Mouse (Mus musculus): ENCODE results near the gene Gp9.

- no peak for TF ChIP-seq CTCF (IDR thresholded peaks at IDR 0.05; ENCODE audit: extremely low read depth, insufficient read depth, low read length)
- no peak for TF ChIP-seq POLR2A (IDR thresholded peaks at IDR 0.05; ENCODE audit: extremely low read depth, insufficient read depth, low read length)
Measured at GRCm38 (mm10) chr6:87812656-87813055, 34.8 kb downstream of the Gp9 start.
